Mouse (Mus musculus): ENCODE results near the gene Rab26. TPM values are rescaled to one million over a fixed set of nuclear protein-coding genes. Genes with fewer than 3 reads are reported as not detected.

Gene Rab26
- polyA plus RNA-seq, 1 experiment = 1.2 TPM

GRCm38 (mm10) chr17:24528560-24528918, 5.5 kb downstream of the Rab26 start:
- Histone ChIP-seq H3K27me3 (ENCODE audit: control insufficient read depth, insufficient read depth, low read length) (no peaks in the 10 kb centered on the region), H3K36me3 (ENCODE audit: control insufficient read depth, insufficient read depth, low read length) (peaks cover 8% of the 10 kb centered on the region), H3K4me1 (ENCODE audit: control insufficient read depth, insufficient read depth, insufficient read length, low read length) (peaks cover 14% of the 10 kb centered on the region), H3K4me3 (ENCODE audit: low read depth, low read length) (peak overlapping the region; percentile 68), H3K27ac (ENCODE audit: insufficient read depth, low read depth, low read length) (peak overlapping the region; percentile 77)
- under 1% methylated on average over 8 of the region's 8 CpGs for WGBS
- no peak for TF ChIP-seq CTCF (IDR thresholded peaks at IDR 0.05; ENCODE audit: extremely low read depth, insufficient read length, insufficient replicate concordance, low read depth, low read length)
- TF ChIP-seq POLR2A (IDR thresholded peaks at IDR 0.05; ENCODE audit: low read depth, low read length) = no peak

GRCm38 (mm10) chr17:24527723-24528559, 6.1 kb downstream of the Rab26 start, which contains the start of gene Traf7:
Gene Traf7 (minus strand): TSS chr17:24527938.
- under 1% methylated on average over 40 of the region's 40 CpGs for WGBS
- Histone ChIP-seq H3K4me3 (ENCODE audit: low read depth, low read length) (peak within 1 kb of the TSS; percentile 75), H3K27ac (ENCODE audit: insufficient read depth, low read depth, low read length) (peak within 1 kb of the TSS; percentile 77), H3K4me1 (ENCODE audit: control insufficient read depth, insufficient read depth, insufficient read length, low read length) (peaks cover 10% of the 10 kb centered on the region), H3K27me3 (ENCODE audit: control insufficient read depth, insufficient read depth, low read length) (no peaks in the 10 kb centered on the region), H3K36me3 (ENCODE audit: control insufficient read depth, insufficient read depth, low read length) (peaks cover 8% of the 10 kb centered on the region)
- no peak for TF ChIP-seq CTCF (IDR thresholded peaks at IDR 0.05; ENCODE audit: extremely low read depth, insufficient read length, insufficient replicate concordance, low read depth, low read length)
- peak; percentile 92 for TF ChIP-seq POLR2A (IDR thresholded peaks at IDR 0.05; ENCODE audit: low read depth, low read length)

GRCm38 (mm10) chr17:24527315-24527714, 6.7 kb downstream of the Rab26 start:
- H3K27me3 ChIP-seq (ENCODE audit: control insufficient read depth, insufficient read depth, low read length) = no peaks in the 10 kb centered on the region
- WGBS = under 1% methylated on average over 19 of the region's 19 CpGs
- peaks cover 8% of the 10 kb centered on the region for H3K36me3 ChIP-seq (ENCODE audit: control insufficient read depth, insufficient read depth, low read length)
- H3K4me1 ChIP-seq (ENCODE audit: control insufficient read depth, insufficient read depth, insufficient read length, low read length) = peaks cover 10% of the 10 kb centered on the region
- peak overlapping the region; percentile 29 for H3K27ac ChIP-seq (ENCODE audit: insufficient read depth, low read depth, low read length)
- no peak for TF ChIP-seq POLR2A (IDR thresholded peaks at IDR 0.05; ENCODE audit: low read depth, low read length)
- TF ChIP-seq CTCF (IDR thresholded peaks at IDR 0.05; ENCODE audit: extremely low read depth, insufficient read length, insufficient replicate concordance, low read depth, low read length) = no peak
- peak overlapping the region; percentile 75 for H3K4me3 ChIP-seq (ENCODE audit: low read depth, low read length)

GRCm38 (mm10) chr17:24524734-24525133, 9.3 kb downstream of the Rab26 start:
- Histone ChIP-seq H3K36me3 (ENCODE audit: control insufficient read depth, insufficient read depth, low read length) (peaks cover 6% of the 10 kb centered on the region; the same call in 1 of the 2 replicates), H3K4me3 (ENCODE audit: low read depth, low read length) (no peak overlapping the region), H3K4me1 (ENCODE audit: control insufficient read depth, insufficient read depth, insufficient read length, low read length) (peaks cover 8% of the 10 kb centered on the region), H3K27me3 (ENCODE audit: control insufficient read depth, insufficient read depth, low read length) (no peaks in the 10 kb centered on the region), H3K27ac (ENCODE audit: insufficient read depth, low read depth, low read length) (no peak overlapping the region)
- TF ChIP-seq POLR2A (IDR thresholded peaks at IDR 0.05; ENCODE audit: low read depth, low read length) = no peak
- TF ChIP-seq CTCF (IDR thresholded peaks at IDR 0.05; ENCODE audit: extremely low read depth, insufficient read length, insufficient replicate concordance, low read depth, low read length) = no peak
- WGBS = 58% methylated on average over 2 of the region's 2 CpGs

GRCm38 (mm10) chr17:24520450-24520849, 13.6 kb downstream of the Rab26 start:
- Histone ChIP-seq H3K4me3 (ENCODE audit: low read depth, low read length) (no peak overlapping the region), H3K36me3 (ENCODE audit: control insufficient read depth, insufficient read depth, low read length) (peaks cover 17% of the 10 kb centered on the region), H3K4me1 (ENCODE audit: control insufficient read depth, insufficient read depth, insufficient read length, low read length) (no peaks in the 10 kb centered on the region), H3K27me3 (ENCODE audit: control insufficient read depth, insufficient read depth, low read length) (no peaks in the 10 kb centered on the region), H3K27ac (ENCODE audit: insufficient read depth, low read depth, low read length) (no peak overlapping the region)
- TF ChIP-seq CTCF (IDR thresholded peaks at IDR 0.05; ENCODE audit: extremely low read depth, insufficient read length, insufficient replicate concordance, low read depth, low read length) = no peak
- TF ChIP-seq POLR2A (IDR thresholded peaks at IDR 0.05; ENCODE audit: low read depth, low read length) = no peak
- WGBS = 86% methylated on average over 4 of the region's 4 CpGs

- 82% methylated on average over 24 of the region's 24 CpGs for WGBS
- Histone ChIP-seq H3K4me1 (ENCODE audit: control insufficient read depth, insufficient read depth, insufficient read length, low read length) (no peaks in the 10 kb centered on the region), H3K36me3 (ENCODE audit: control insufficient read depth, insufficient read depth, low read length) (peaks cover 57% of the 10 kb centered on the region), H3K4me3 (ENCODE audit: low read depth, low read length) (peak overlapping the region; percentile 30), H3K27ac (ENCODE audit: insufficient read depth, low read depth, low read length) (peak overlapping the region; percentile 20; the same call in 1 of the 2 replicates), H3K27me3 (ENCODE audit: control insufficient read depth, insufficient read depth, low read length) (no peaks in the 10 kb centered on the region)
- TF ChIP-seq POLR2A (IDR thresholded peaks at IDR 0.05; ENCODE audit: low read depth, low read length) (no peak), CTCF (IDR thresholded peaks at IDR 0.05; ENCODE audit: extremely low read depth, insufficient read length, insufficient replicate concordance, low read depth, low read length) (no peak)
Observed at GRCm38 (mm10) chr17:24514270-24515257, 19.4 kb downstream of the Rab26 start.
